Mouse (Mus musculus) bone marrow, adult 2 months (tissue): ENCODE measurements around the gene Isg15.
"Not testable (repeated sequence)": the region's sequence is repeated elsewhere in the genome, so short reads cannot be mapped to it uniquely, and the experiment has no call there.

Source experiments
- CTCF ChIP-seq: fragments of 200-500 bp; IDR thresholded peaks from 2 replicates; pipeline ENCODE4 v1.5.1; 2011; ENCODE audit warnings: low read length, control low read depth; ENCODE audit not compliant: control insufficient read depth, insufficient read depth
- POLR2A ChIP-seq: fragments of 200-500 bp; IDR thresholded peaks from 2 replicates; pipeline ENCODE4 v1.6.1; 2011; ENCODE audit warnings: low read depth, mild to moderate bottlenecking, control low read depth, low read length, borderline replicate concordance; ENCODE audit not compliant: control insufficient read depth

DNA sequence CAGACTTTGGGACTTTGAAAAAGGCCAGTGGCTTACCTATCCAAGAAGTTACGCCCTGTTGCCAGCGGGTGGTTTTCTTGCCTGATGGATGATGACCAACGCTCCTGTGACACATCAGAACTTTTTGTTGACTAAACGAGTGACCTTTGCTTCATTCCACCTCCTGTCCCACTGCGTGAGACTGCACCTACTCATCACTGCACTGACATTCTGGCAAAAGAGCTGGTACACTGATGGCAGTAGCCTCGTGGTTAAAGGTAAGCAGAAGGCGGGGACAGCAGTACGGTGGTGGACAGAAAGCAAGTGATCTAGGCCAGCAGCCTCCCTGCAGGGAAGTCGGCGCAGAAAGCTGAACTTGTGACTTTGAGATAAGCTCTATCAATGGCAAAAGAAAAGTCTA lies 49.7 kb downstream of the Isg15 start:
- TF ChIP-seq CTCF, POLR2A: not testable (repeated sequence)
